Mouse (Mus musculus) adrenal gland, postnatal 10 days (tissue): ENCODE data around the gene Rhox3c. TPM values are rescaled to one million over a fixed set of nuclear protein-coding genes. Genes with fewer than 3 reads are reported as not detected.
"Not testable (repeated sequence)": the region's sequence is repeated elsewhere in the genome, so short reads cannot be mapped to it uniquely, and the experiment has no call there.

Experiments
- DNase-seq: peaks from one replicate; pipeline ENCODE4 v3.0.0; 2021; ENCODE audit warnings: mixed read lengths
- long read RNA-seq, 2 experiments: library from polyadenylated mRNA; stranded (forward); transcript quantifications; one replicate each; pipeline ENCODE4 v2.0.0; 2021
- total RNA-seq, 2 experiments: library from RNA; stranded (reverse); gene quantifications; 2 replicates each; pipeline ENCODE4 v1.2.3; 2021

The Rhox3c gene
- total RNA-seq = not detected
- long read RNA-seq, experiment 1 = 0 reads
- long read RNA-seq, experiment 2 = 0 reads

DNA sequence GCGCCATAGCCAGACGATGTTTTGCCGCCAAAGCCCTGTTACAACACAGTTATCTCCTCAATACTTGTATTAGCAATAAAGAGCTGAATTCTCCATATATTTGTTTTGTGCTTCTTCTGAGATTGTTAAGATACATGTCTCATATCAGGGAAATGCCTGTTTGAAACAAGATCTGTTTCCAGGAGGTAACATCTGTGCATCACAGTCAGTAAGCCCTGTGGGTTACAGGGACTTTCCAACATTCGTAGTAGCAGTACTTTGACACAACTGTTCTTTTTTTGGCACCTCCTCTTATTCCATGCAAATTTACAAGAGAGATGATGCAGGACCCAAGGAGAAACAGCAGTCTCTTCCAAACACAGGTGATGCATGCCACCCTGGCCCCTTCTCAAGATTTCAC is at the start of gene Rhox3c:
Gene Rhox3c, plus strand, starts transcription at position 301 of the 400 bp plus-strand sequence.
- DNase-seq = not testable (repeated sequence)

DNA sequence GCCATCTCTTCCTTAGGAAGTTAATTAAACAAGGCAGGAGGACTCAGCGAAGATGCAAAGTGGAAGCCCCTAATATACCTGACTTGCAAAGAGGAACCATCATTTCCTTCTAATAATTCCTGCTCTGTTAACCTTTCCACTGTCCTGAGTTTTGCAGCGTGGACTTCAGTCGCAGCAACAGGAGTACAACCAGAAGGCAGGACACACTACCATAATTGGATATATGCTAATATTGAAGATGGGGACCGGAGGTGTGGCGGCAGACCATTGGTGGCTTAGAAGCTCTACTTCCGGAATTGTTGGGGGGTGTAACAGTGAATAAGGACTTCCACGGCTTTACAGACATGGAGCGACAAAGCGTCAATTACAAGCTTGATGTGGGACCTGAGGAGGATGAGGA is 46.6 kb upstream of the Rhox3c start, which contains the start of gene Rhox2b:
Gene Rhox2b, plus strand, starts transcription at position 301 of the 400 bp plus-strand sequence.
- not testable (repeated sequence) for DNase-seq

DNA sequence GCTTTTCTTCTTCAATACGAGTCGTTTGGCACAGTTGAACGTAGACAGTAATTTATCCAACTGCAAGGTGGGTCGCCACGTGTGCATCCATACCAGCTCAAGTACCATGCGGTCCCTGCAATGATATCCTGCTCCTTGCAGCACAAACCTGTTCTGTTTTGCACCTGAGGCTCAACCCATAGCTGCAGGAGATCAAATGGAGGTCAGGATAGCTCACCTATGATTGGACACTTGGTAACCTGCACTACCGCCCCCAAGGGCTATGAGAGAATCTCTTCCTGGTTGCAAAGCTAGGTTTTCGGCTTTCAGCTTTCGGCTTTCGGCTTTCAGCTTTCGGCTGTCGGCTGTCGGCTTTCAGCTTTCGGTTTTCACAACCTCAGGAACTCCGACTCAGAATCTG is 26.2 kb upstream of the Rhox3c start, which contains the start of gene Rhox4b:
Gene Rhox4b, plus strand, starts transcription at position 301 of the 400 bp plus-strand sequence.
- DNase-seq = not testable (repeated sequence)

DNA sequence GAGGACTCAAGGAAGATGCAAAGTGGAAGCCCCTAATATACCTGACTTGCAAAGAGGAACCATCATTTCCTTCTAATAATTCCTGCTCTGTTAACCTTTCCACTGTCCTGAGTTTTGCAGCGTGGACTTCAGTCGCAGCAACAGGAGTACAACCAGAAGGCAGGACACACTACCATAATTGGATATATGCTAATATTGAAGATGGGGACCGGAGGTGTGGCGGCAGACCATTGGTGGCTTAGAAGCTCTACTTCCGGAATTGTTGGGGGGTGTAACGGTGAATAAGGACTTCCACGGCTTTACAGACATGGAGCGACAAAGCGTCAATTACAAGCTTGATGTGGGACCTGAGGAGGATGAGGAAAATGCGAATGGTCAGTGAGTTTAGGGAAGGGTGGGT is 5.0 kb upstream of the Rhox3c start, which contains the start of gene Rhox2c:
Gene Rhox2c, plus strand, starts transcription at position 301 of the 400 bp plus-strand sequence.
- DNase-seq = not testable (repeated sequence)

DNA sequence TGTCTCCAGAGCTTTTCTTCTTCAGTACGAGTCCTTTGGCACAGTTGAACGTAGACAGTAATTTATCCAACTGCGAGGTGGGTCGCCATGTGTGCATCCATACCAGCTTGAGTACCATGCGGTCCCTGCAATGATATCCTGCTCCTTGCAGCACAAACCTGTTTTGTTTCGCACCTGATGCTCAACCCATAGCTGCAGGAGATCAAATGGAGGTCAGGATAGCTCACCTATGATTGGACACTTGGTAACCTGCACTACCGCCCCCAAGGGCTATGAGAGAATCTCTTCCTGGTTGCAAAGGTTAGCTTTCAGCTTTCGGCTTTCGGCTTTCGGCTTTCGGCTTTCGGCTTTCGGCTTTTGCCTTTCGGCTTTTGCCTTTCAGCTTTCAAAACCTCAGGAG is 21.7 kb downstream of the Rhox3c start, which contains the start of gene Rhox4c:
Gene Rhox4c, plus strand, starts transcription at position 301 of the 400 bp plus-strand sequence.
- not testable (repeated sequence) for DNase-seq

DNA sequence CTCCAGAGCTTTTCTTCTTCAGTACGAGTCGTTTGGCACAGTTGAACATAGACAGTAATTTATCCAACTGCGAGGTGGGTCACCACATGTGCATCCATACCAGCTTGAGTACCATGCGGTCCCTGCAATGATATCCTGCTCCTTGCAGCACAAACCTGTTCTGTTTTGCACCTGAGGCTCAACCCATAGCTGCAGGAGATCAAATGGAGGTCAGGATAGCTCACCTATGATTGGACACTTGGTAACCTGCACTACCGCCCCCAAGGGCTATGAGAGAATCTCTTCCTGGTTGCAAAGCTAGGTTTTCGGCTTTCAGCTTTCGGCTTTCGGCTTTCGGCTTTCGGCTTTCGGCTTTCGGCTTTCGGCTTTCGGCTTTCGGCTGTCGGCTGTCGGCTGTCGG is 55.7 kb downstream of the Rhox3c start, which contains the start of gene Rhox4d:
Gene Rhox4d, plus strand, starts transcription at position 301 of the 400 bp plus-strand sequence.
- DNase-seq = not testable (repeated sequence)

Other genes starting within 250 kb of the Rhox3c start
- gene Gm9, start 247.5 kb upstream of the Rhox3c start, total RNA-seq = not detected
- not detected for gene Rhox1, start 236.3 kb upstream of the Rhox3c start, total RNA-seq
- not detected for gene Rhox2a, start 213.6 kb upstream of the Rhox3c start, total RNA-seq
- not detected for gene Rhox3a, start 208.7 kb upstream of the Rhox3c start, total RNA-seq
- gene Rhox4a, start 193.2 kb upstream of the Rhox3c start, total RNA-seq = not detected
- gene Rhox3a2, start 78.6 kb upstream of the Rhox3c start, total RNA-seq = not detected
- not detected for gene Rhox4a2, start 67.7 kb upstream of the Rhox3c start, total RNA-seq
- gene Rhox2b, start 46.5 kb upstream of the Rhox3c start, total RNA-seq = not detected
- gene Rhox4b, start 26.1 kb upstream of the Rhox3c start, total RNA-seq = not detected
- gene Rhox2c, start 4.9 kb upstream of the Rhox3c start, total RNA-seq = not detected
- gene Rhox4c, start 21.8 kb downstream of the Rhox3c start, total RNA-seq = not detected
- gene Rhox2d, start 34.8 kb downstream of the Rhox3c start, total RNA-seq = not detected
- gene Rhox4d, start 55.8 kb downstream of the Rhox3c start, total RNA-seq = not detected
- gene Rhox2e, start 71.9 kb downstream of the Rhox3c start, total RNA-seq = not detected
- gene Rhox3e, start 83.4 kb downstream of the Rhox3c start, total RNA-seq = not detected
- not detected for gene Rhox4e, start 98.8 kb downstream of the Rhox3c start, total RNA-seq
- gene Rhox2f, start 112.8 kb downstream of the Rhox3c start, total RNA-seq = not detected
- gene Rhox3f, start 122.4 kb downstream of the Rhox3c start, total RNA-seq = not detected
- not detected for gene Rhox4f, start 149.1 kb downstream of the Rhox3c start, total RNA-seq
- not detected for gene Rhox3g, start 170.0 kb downstream of the Rhox3c start, total RNA-seq
- gene Rhox2g, start 184.9 kb downstream of the Rhox3c start, total RNA-seq = not detected
- gene Rhox4g, start 192.7 kb downstream of the Rhox3c start, total RNA-seq = not detected
- not detected for gene Rhox3h, start 210.2 kb downstream of the Rhox3c start, total RNA-seq
- gene Rhox2h, start 214.7 kb downstream of the Rhox3c start, total RNA-seq = not detected